Mouse (Mus musculus) heart, embryonic 11.5 days (tissue): ENCODE measurements at regions not wholly inside any gene's neighbourhood (a gene's known extent, or its start where the extent isn't known, plus 50 kb on each side); places are given as distances from the start of the nearest gene placed in this dataset.

ENCODE experiments used
- ATAC-seq: fragments of 200-750 bp; cut with Nextera tagmentation; replicated peaks from 2 replicates; pipeline ENCODE4 v1.8.0; 2017; ENCODE audit warnings: moderate library complexity; ENCODE audit not compliant: insufficient number of reproducible peaks, low FRiP score, low TSS enrichment
- H3K27ac ChIP-seq: fragments of 300-500 bp; sonication (generic); 2 replicates; pipeline ENCODE4 v1.5.1; 2014; ENCODE audit warnings: mild to moderate bottlenecking, low read depth, low read length
- H3K27me3 ChIP-seq: fragments of 300-500 bp; sonication (generic); 2 replicates; pipeline ENCODE4 v1.6.1; 2014; ENCODE audit warnings: mild to moderate bottlenecking, low read length, mixed read lengths; ENCODE audit not compliant: control insufficient read depth, insufficient read depth
- H3K36me3 ChIP-seq: fragments of 300-500 bp; sonication (generic); 2 replicates; pipeline ENCODE4 v1.6.1; 2014; ENCODE audit warnings: mild to moderate bottlenecking, low read length, moderate library complexity, mixed read lengths; ENCODE audit not compliant: control insufficient read depth, insufficient read depth
- H3K4me1 ChIP-seq: fragments of 300-500 bp; sonication (generic); 2 replicates; pipeline ENCODE4 v1.6.1; 2014; ENCODE audit warnings: low read length; ENCODE audit not compliant: control insufficient read depth, insufficient read depth
- H3K4me2 ChIP-seq: fragments of 300-500 bp; sonication (generic); 2 replicates; pipeline ENCODE4 v1.6.1; 2014; ENCODE audit warnings: mild to moderate bottlenecking, moderate library complexity
- H3K4me3 ChIP-seq: fragments of 300-500 bp; sonication (generic); 2 replicates; pipeline ENCODE4 v1.5.1; 2014; ENCODE audit warnings: low read depth, low read length
- H3K9ac ChIP-seq: fragments of 300-500 bp; sonication (generic); 2 replicates; pipeline ENCODE4 v1.6.1; 2014; ENCODE audit warnings: mild to moderate bottlenecking, low read depth, low read length, moderate library complexity
- H3K9me3 ChIP-seq: fragments of 300-500 bp; sonication (generic); replicated peaks from 2 replicates; pipeline ENCODE4 v1.6.1; 2016; ENCODE audit warnings: low read length; ENCODE audit not compliant: control insufficient read depth
- WGBS: fragments of 180-500 bp; shearing (Covaris S2); extraction: QIAGEN DNeasy Blood & Tissue Kit; methylation state at CpG from one replicate; pipeline ENCODE4 v1.1.7; 2014; ENCODE audit not compliant: insufficient replicate concordance; 5-methylcytosine and 5-hydroxymethylcytosine counted together

DNA sequence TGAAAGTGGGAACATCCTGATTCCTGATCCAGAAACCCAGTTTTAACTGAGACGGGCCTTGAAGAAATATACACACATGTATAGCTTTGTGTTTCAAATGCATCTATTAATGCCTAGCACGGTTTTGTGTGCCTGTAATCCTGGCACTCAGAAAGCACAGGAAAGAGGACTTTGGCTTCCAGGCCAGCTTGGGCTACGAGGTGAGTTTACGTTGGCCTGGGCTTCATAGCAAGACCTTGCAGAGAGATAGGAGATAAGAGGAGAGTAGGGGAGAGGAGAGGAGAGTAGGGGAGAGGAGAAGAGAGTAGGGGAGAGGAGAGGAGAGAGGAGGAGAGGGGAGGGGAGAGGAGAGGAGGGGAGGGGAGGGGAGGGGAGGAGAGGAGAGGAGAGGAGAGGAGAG lies 234.9 kb upstream of the Klf4 start:
- H3K9ac ChIP-seq, result no peak overlapping the region
- H3K36me3 ChIP-seq, result no peaks in the 10 kb centered on the region
- no peaks in the 10 kb centered on the region for H3K4me1 ChIP-seq
- H3K27me3 ChIP-seq, result no peaks in the 10 kb centered on the region
- no peak for ATAC-seq
- H3K27ac ChIP-seq, result no peak overlapping the region
- H3K4me3 ChIP-seq, result no peak overlapping the region
- no peaks in the 10 kb centered on the region for H3K9me3 ChIP-seq
- H3K4me2 ChIP-seq, result no peak overlapping the region
- WGBS, result 62% methylated on average over 4 of the region's 4 CpGs

DNA sequence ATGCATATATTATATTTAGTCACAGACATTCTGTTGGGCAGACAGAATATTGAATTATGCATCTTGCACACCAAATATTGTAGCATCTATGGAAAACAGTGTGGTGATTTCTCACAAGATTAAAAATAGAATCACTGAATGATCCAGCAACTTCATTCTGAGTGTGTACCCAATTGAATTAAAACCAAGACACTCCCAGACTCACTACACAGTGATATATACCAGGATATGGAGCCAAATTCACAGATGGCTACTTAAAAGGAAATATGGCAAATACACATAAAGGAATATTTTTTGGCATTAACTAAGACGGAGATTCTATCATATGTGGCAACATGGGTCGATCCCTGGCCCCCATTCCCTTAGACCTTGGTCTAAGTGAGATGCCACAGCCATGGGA lies 233.5 kb upstream of the Klf4 start:
- H3K27me3 ChIP-seq, result no peaks in the 10 kb centered on the region
- WGBS, result 87% methylated on average over 2 of the region's 2 CpGs
- H3K4me1 ChIP-seq, result no peaks in the 10 kb centered on the region
- no peak for ATAC-seq
- H3K27ac ChIP-seq, result no peak overlapping the region
- no peak overlapping the region for H3K4me3 ChIP-seq
- no peaks in the 10 kb centered on the region for H3K9me3 ChIP-seq
- no peak overlapping the region for H3K9ac ChIP-seq
- no peak overlapping the region for H3K4me2 ChIP-seq
- H3K36me3 ChIP-seq, result no peaks in the 10 kb centered on the region

DNA sequence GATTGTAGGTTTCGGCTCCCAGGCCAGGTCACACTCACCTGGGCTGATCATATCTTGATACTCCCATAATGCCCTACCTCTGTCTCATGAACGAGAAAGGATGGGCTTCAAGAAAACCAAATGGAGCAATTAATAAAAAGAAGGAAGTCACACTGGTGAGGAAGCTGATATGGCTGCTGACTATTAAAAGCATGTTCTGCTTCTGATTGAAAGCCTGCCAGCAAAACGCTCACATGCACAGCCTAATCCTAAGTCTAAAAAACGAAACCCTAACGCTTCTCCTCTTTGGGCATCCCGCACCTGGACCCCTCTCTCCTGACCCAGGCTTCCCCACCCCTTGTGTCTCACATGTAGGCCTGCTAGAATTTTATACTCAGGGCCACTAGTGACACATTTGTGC lies 230.8 kb upstream of the Klf4 start:
- no peak for ATAC-seq

DNA sequence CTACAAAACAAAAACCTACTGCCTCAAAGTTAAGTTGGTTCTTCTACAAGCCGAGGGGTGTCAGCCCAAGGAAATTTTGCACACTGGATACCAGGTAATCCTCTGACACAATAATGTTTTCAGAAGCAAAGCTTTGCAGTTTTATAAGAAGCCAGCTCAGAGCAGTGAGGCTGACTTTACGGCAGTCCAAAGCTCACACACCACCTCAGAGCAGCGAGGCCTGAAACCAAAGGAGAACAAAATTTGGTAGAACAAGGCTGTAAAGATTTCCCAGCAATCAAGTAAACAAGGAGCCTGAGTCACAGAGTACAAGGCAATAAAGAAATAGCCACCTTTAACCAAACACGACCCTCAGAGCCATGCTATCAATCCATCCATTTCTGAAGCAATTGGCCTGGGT lies 230.1 kb upstream of the Klf4 start:
- Histone ChIP-seq H3K9me3 (no peaks in the 10 kb centered on the region), H3K36me3 (no peaks in the 10 kb centered on the region), H3K4me3 (no peak overlapping the region), H3K4me1 (no peaks in the 10 kb centered on the region), H3K4me2 (no peak overlapping the region), H3K27me3 (no peaks in the 10 kb centered on the region), H3K9ac (no peak overlapping the region), H3K27ac (no peak overlapping the region)
- ATAC-seq, result no peak
- WGBS, result 74% methylated on average over 4 of the region's 4 CpGs

More for the DNA sequence above, 230.8 kb upstream of the Klf4 start:
- Histone ChIP-seq H3K27me3 (no peaks in the 10 kb centered on the region), H3K9ac (no peak overlapping the region), H3K27ac (no peak overlapping the region), H3K4me2 (no peak overlapping the region), H3K9me3 (no peaks in the 10 kb centered on the region), H3K4me3 (no peak overlapping the region), H3K4me1 (no peaks in the 10 kb centered on the region), H3K36me3 (no peaks in the 10 kb centered on the region)
- 77% methylated on average over 6 of the region's 6 CpGs for WGBS

DNA sequence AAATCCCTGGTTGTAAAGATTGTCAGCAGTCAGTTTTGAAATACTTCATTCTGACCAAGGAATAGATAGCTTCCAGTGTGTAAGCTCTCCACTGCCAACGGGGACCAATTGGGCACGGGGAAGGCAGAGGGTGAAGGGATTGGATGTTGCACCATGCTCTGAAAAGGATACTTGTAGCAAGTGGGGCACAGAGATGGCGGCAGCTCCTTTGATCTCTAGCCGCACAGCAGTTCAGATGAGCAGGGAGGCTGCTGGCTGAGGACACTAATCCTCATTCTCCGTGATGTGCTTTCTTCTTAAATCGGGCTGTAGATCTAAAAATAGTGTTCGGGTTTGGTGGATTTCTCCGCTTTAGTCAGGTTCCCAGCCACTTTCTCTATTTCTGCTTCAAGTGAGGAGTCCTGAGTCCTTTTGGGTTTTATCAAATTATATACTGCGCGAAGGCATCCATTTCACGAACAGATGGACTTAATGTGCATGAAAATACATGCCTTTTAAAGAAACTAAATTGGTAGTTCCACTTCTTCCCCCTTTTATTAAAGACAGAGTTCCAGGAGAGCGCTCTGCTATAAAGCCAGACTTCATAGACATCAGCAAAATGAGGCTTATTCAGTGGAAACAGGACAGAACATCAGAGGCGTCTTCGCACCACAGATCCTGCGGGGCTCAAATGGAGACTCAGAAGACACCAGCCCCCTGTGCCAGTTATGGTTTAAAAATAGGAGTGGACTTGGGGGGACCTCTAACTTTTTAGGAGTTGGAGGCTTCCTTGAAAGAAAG lies 225.1 kb upstream of the Klf4 start:
- no peaks in the 10 kb centered on the region for H3K27me3 ChIP-seq
- H3K36me3 ChIP-seq, result no peaks in the 10 kb centered on the region
- H3K4me2 ChIP-seq, result no peak overlapping the region
- no peaks in the 10 kb centered on the region for H3K4me1 ChIP-seq
- no peak overlapping the region for H3K9ac ChIP-seq
- ATAC-seq, result no peak
- no peak overlapping the region for H3K4me3 ChIP-seq
- no peak overlapping the region for H3K27ac ChIP-seq
- H3K9me3 ChIP-seq, result no peaks in the 10 kb centered on the region
- 66% methylated on average over 15 of the region's 15 CpGs for WGBS

DNA sequence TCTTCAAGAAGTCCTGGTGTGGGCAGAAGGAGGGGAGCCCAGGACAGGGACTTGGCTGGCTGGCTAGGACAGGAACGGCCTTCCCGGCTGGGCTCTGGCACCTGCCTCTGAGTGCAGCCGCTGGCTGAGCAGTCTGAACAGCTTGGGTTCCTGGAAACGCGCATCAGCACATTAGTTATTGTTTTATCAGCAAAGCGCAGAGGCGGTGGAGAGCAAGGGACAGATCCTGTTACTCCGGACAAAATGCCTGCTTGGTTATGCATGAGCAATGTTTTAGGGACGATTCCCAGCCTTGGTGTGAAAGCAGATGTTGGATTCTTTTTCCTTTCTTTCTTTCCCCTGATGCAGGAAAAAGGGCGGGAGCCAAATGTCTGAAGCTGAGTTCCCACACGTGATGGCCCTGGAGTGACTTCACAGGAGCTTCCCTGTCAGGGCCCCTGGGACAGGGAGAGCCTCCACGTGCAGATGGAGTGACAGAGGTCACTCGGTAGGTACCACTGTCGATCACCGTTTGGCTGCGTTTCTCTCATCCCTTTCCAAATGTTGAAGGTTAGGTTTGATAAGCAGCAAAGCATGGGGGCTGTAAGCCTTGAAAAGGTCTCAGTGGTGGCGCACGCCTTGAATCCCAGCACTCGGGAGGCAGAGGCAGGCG lies 217.8 kb upstream of the Klf4 start:
- no peak overlapping the region for H3K27ac ChIP-seq
- no peak for ATAC-seq
- H3K4me2 ChIP-seq, result no peak overlapping the region
- H3K36me3 ChIP-seq, result no peaks in the 10 kb centered on the region
- H3K4me3 ChIP-seq, result no peak overlapping the region
- H3K9me3 ChIP-seq, result no peaks in the 10 kb centered on the region
- H3K27me3 ChIP-seq, result no peaks in the 10 kb centered on the region
- H3K4me1 ChIP-seq, result no peaks in the 10 kb centered on the region
- no peak overlapping the region for H3K9ac ChIP-seq
- 70% methylated on average over 20 of the region's 20 CpGs for WGBS

DNA sequence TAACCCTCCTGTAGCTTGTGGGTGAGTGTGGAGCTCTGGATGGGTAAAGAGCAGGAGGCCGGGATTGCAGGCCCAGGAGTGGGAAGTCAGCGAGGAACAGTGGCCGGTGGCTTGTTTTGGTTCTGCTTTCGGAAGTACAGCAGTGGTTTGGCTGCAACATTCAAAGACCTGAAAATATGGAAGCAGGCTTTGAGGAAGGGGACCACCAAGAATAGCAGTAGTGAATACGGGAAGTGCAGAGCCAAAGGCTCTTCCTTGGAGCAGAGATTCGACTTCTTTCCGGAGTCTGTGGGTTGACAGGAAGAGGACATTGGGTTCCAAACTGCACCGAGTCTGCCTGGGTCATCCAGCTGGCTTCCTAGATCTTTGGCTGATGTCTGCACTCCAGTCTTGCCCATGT lies 209.1 kb upstream of the Klf4 start:
- no peaks in the 10 kb centered on the region for H3K4me1 ChIP-seq
- H3K36me3 ChIP-seq, result no peaks in the 10 kb centered on the region
- no peak overlapping the region for H3K4me3 ChIP-seq
- H3K9ac ChIP-seq, result no peak overlapping the region
- no peaks in the 10 kb centered on the region for H3K27me3 ChIP-seq
- no peak overlapping the region for H3K27ac ChIP-seq
- no peak for ATAC-seq
- no peak overlapping the region for H3K4me2 ChIP-seq
- WGBS, result 87% methylated on average over 8 of the region's 8 CpGs
- no peaks in the 10 kb centered on the region for H3K9me3 ChIP-seq

DNA sequence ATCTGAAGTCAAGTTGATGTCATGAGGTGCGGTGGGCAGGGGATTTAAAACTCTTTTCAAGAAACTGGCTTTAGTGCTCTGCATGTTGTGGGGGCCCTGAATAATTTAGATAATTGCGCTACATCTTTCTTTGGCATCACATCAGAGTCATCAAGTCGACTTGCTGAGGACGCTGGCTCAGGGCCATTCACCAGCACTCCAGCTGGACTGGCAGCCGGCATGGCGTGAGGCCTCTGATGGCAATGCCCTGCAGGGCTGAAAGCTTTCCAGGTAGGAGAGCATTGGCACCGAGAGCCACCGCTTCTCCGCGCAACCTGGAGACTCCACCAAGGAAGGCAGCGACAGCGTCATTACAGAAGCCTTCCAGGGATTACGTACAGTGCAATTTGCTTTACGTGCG lies 207.8 kb upstream of the Klf4 start:
- no peaks in the 10 kb centered on the region for H3K4me1 ChIP-seq
- H3K9me3 ChIP-seq, result no peaks in the 10 kb centered on the region
- WGBS, result 87% methylated on average over 15 of the region's 15 CpGs
- H3K9ac ChIP-seq, result no peak overlapping the region
- H3K4me2 ChIP-seq, result no peak overlapping the region
- H3K27ac ChIP-seq, result no peak overlapping the region
- no peaks in the 10 kb centered on the region for H3K36me3 ChIP-seq
- H3K4me3 ChIP-seq, result no peak overlapping the region
- ATAC-seq, result no peak
- no peaks in the 10 kb centered on the region for H3K27me3 ChIP-seq

DNA sequence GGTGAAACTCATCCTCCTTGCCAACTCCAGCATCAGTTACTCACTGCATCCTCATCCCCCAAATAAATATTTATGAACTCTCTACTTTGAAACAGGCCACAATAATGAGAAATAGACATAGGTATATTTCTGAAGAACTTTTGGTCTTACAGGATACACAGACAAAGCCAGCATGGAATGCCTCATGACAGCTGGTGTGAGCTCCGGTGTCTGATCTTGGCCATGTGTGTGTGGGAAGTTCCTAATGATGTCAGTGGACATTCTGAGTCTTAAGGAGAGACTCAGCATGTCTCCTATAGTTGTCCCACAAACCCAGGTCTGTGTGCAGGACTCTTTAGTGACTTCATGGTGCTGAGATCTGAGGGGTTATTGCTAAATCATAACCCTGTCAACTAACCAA lies 206.4 kb upstream of the Klf4 start:
- no peak for ATAC-seq
- Histone ChIP-seq H3K9me3 (no peaks in the 10 kb centered on the region), H3K4me2 (no peak overlapping the region), H3K4me1 (no peaks in the 10 kb centered on the region), H3K27me3 (no peaks in the 10 kb centered on the region), H3K9ac (no peak overlapping the region), H3K36me3 (no peaks in the 10 kb centered on the region), H3K4me3 (no peak overlapping the region), H3K27ac (no peak overlapping the region)
- 81% methylated on average over 1 of the region's 1 CpGs for WGBS
